Mouse (Mus musculus): Measurements from ENCODE around the gene Ttc30b.
A peak's percentile ranks its signal among the peaks of the same experiment; 100 is the strongest.
"Not testable (repeated sequence)": the region's sequence is repeated elsewhere in the genome, so short reads cannot be mapped to it uniquely, and the experiment has no call there.

Ttc30b gene

DNA sequence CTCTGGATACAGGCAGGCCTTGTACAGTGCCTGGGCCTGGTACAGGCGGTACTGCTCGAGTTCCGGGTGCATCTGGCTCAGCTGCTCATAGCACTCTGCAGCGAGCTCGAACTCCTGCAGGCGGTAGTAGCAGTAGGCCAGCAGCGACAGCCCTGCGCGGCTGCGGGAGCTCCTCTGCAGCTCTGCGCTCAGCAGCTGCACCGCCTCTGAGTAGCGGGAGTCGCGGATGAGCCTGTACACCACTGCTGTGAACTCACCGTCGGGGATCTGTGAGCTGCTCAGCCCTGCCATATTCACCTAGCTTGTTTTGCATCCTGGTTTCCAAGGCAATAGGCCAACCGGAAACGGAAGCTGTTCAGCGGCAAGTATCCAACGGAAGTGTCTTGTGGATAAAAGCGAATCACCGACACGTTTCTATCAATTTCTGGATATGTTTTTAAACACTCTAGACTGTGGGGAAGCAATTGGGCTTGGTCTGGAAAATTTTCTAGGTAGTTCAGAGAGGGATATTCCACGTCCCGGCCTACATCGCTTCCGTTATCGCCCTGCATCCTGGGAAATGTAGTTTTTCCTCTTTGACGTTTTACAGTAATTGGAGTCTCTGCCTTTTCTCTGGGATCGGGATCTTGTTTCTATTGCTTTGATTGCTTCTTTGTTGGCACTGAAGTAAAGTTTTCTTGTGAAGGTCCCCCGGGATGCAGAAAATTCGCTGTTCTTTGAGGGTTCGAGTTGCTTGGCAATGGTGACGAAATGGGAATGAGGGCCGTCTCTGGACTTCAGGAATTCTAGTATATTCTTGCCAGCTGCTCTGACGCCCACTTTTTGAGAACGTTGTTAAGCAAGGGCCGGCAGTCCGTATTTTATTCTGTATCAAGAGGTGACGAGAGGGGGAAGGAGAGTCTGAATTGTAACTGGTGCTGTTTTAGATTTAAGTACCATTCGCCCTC lies at the start of gene Ttc30b:
Gene Ttc30b (minus strand): TSS at position 469 of the 947 bp plus-strand sequence.
- DNase-seq (ENCODE audit: low read depth, low spot score): peak; percentile 81

DNA sequence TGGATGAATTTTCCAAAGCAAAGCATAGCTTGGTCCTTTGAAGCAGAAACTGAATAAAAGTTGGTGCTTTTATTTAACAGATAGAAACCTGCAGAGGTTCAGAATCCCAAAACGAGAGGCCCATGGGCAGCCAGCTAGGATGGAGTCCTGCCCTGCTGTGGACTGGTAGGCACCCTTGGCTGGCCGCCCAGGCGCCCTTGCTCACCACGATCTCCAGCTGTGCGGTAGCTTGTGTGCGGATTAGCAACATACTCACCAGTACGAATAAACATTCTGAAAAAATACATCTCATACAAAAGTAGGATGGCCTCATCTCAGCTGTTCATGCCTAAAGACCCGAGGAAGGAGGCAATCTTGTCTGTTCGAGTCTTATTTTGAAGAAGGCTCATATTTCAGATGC lies 49.4 kb upstream of the Ttc30b start:
- no peak for DNase-seq (ENCODE audit: low read depth, low spot score)

DNA sequence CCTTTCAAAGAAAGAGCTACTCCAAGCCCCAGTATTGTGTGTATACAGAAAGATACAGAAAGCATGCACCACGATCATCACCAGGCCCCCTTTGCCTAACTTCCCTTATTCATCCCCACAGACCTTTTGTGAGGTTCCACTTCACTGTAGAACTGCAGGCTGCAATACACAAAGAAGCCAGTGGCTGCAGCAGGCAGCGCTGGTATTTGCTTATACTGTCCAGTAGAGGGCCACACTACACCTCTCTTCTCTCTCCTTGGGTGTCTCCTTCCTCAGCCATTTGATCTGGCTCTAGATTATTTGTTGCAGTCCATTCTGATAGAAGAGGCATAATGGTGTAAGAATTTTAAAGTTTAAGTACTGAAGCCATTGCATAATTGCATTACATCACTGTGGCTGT lies 46.7 kb upstream of the Ttc30b start:
- DNase-seq (ENCODE audit: low read depth, low spot score): peak; percentile 68

DNA sequence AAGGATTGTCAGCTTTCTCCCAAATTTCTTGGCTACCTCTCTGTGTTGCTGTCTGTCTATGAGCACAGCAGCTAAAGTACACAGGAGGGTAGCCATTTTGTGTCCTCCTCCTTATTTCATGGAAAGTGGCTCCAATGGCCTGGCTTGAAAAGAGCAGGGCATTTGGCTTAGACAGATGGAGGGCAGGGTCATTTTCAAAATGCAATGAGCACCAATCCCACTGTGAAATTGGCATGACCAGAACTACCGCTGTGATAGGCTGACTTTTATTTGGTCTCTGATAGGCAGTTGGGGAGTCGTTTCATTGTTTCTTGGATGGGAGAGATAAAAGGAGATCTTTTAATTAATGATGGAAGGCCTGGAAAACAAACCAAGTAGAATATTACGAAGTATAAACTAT lies 45.5 kb upstream of the Ttc30b start:
- no peak for DNase-seq (ENCODE audit: low read depth, low spot score)

DNA sequence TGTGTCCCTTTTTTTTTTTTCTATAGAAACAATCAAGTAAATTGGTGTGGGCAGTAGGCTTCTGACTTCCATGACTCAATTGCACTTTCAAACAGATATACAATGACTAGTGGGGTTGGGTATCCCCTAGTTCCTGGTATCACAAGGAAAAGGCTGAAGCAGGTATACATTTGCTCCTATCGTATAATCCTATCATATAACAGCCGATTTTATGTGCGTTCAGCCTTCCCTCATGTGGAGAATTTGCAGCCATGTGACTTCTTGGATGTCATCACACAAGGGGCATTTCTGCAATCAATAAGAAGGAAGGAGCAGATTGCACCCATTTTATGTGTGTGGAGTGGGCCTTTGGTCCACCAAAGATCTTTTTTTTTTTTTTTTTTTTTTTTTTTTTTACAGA lies 44.7 kb upstream of the Ttc30b start:
- DNase-seq (ENCODE audit: low read depth, low spot score): no peak

DNA sequence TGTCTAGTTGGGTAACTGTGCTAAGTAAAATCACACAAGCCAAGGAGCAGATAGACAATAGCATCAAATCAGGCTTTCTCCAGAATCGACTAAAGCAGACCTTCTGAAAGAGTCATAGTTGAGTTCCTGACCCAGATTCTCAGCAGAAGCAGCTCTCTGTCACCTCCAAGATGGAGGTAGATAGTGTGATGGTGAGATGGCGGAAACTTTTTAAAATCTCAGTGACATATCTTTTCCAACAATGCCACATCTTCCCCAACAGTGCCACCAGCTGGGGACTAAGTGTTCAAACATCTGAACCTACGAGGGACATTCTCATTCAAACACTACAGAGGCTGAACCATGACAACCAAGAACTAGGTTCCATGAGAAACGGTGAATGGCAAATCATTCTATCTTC lies 44.2 kb upstream of the Ttc30b start:
- no peak for DNase-seq (ENCODE audit: low read depth, low spot score)

DNA sequence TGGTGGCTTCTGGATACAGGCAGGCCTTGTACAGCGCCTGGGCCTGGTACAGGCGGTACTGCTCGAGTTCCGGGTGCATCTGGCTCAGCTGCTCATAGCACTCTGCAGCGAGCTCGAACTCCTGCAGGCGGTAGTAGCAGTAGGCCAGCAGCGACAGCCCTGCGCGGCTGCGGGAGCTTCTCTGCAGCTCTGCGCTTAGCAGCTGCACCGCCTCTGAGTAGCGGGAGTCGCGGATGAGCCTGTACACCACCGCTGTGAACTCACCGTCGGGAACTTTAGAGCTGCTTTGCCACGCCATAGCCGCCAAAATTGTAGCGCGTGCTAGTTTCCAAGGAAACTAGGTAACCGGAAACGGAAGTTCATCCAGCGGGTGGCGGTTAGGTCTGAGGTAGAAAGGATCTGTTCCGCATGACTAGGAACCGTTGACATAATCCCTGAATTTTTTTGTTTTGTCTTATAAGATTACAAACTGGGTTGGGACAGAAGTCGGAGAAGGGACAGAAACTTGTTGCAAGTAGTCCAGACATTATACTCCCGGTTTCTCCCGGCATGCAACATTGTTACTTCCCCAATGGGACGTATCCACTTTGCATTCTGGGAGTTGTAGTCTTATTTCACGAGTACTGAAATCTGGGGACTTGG lies 43.2 kb upstream of the Ttc30b start, which contains the start of gene Ttc30a1:
Gene Ttc30a1 (minus strand): TSS at position 528 of the 642 bp plus-strand sequence.
- not testable (repeated sequence) for DNase-seq (ENCODE audit: low read depth, low spot score)

DNA sequence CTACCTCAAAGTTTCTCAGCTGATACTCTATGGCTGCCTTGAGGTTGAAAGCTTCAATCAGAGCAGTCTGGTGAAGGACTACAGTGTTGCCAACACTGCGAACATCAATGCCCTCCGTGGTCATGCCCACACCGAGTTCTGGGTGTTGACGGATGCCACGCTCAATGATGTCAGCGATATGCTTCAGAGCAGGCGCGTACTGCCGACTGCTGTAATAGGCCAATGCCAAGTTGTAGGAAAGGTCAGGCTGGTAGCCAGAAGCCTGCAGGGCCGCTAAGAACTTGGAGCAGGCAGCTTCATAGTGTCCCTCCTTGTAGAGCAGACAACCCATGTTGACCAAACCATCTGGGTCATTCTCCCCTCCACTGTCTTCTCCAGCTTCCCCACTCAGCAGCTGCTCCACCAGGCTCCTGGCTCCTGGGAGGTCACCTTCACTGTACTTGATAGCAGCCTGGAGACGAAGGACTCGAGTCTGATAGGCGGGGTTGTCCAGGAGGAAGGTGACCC lies 42.6 kb upstream of the Ttc30b start:
- not testable (repeated sequence) for DNase-seq (ENCODE audit: low read depth, low spot score)

DNA sequence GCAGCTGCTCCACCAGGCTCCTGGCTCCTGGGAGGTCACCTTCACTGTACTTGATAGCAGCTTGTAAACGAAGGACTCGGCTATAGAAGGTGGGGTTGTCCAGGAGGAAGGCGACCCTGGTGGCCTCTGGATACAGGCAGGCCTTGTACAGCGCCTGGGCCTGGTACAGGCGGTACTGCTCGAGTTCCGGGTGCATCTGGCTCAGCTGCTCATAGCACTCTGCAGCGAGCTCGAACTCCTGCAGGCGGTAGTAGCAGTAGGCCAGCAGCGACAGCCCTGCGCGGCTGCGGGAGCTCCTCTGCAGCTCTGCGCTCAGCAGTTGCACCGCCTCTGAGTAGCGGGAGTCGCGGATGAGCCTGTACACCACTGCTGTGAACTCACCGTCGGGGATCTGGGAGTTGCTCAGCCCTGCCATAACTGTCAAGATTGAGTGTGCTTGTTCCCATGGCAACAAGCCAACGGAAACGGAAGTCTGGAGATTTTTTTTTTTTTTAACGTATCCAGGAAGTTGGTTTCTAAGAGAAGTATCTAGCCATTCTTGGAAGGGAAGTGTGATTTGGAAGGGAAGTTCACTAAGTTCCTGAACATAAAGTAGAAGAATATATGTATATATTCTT lies 39.5 kb upstream of the Ttc30b start, which contains the start of gene Ttc30a2:
Gene Ttc30a2 (minus strand): TSS at position 419 of the 617 bp plus-strand sequence.
- DNase-seq (ENCODE audit: low read depth, low spot score): not testable (repeated sequence)

DNA sequence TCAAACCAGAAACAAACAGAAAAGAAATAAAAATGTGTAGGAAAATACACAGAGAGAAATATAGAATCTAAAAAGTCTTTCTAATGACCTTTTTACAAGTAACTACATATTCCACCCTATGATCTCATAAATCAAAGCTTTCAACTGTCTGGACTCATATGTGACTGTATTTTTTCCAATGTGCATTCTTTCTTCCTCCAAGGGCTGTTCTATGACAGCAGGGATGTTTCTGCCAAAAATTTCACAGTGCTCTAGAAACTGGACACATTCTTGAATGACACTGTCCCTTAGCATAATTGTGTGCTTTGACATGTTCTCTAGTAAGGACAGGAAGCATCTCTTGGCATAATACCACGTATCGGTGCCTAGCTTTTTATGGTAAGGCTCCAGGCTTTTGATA lies 37.7 kb upstream of the Ttc30b start:
- DNase-seq (ENCODE audit: low read depth, low spot score): not testable (repeated sequence)

DNA sequence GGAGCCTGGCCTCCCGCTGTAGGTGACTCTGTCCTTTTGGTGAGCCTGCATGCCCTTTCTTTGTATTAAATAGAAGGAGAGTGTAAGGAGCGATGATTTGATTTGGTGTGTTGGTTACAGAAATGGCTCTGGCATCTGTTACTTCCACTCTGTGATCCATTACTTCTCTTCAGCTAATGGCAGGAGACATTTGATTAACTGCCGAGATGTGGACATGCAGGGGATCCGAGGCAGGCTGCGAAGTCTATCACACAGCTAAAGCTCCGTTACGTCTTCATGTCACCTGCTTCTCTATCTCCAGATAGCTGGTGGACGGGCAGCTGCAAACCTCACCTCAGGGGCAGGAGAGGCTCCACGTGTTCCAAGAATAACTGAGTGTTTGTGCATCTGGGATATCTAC lies 35.7 kb upstream of the Ttc30b start:
- DNase-seq (ENCODE audit: low read depth, low spot score): no peak

DNA sequence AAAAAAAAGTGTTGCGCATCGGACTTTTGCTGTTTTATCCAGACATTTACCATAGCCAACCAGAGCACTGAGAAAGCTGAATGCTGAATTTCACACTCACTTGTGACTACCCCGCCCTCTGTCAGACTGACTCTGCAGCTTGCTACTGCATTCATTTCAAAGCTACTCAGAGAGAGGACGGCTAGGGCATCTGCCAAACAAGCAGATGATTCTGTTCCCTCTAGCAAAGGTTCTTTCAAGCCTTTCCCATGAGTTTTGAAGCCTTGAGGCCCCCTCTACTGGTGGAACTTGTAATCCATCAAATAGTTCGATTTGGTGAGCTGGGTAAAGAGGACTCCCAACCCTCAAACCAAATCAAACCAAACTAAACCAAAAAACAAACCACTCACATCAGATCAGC lies 26.6 kb upstream of the Ttc30b start:
- DNase-seq (ENCODE audit: low read depth, low spot score): peak; percentile 56

DNA sequence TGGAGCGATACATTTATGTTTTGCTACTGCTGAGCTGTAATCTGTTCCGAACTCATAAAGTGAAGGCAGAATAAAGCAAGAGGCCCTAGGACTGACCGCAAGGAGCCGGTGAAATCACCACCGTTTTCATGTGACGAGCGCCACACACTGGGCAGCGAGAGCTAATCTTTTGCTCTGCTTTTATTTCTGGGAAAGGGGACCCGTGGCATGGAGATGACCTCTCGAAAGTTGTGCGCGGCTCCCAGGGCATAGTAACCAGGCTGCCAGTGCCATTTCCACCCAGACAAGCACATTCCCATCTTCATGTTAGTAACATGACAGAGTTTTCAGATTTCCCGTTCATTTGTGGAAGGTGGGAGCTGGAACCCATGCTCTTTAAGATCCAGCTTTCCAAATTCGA lies 26.1 kb upstream of the Ttc30b start:
- no peak for DNase-seq (ENCODE audit: low read depth, low spot score)

DNA sequence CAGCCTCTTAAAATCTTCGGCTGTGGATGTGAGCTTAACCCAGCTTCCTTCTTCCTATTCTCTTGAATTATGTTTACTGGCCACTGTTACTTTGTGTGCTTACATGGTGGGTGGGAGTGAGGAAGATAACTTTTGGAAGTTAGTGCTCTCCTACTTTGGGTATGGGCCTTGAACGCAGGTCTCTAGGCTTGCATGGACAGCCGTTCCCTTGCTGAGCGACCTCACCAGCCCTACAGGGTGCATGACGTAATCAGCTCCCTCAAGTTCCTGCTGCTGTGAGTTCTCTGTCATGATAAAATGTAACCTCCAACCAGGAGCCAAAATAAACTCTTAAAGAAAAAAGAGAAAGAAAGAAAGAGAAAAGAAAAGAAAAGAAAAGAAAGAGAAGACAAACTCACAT lies 25.7 kb upstream of the Ttc30b start:
- no peak for DNase-seq (ENCODE audit: low read depth, low spot score)

DNA sequence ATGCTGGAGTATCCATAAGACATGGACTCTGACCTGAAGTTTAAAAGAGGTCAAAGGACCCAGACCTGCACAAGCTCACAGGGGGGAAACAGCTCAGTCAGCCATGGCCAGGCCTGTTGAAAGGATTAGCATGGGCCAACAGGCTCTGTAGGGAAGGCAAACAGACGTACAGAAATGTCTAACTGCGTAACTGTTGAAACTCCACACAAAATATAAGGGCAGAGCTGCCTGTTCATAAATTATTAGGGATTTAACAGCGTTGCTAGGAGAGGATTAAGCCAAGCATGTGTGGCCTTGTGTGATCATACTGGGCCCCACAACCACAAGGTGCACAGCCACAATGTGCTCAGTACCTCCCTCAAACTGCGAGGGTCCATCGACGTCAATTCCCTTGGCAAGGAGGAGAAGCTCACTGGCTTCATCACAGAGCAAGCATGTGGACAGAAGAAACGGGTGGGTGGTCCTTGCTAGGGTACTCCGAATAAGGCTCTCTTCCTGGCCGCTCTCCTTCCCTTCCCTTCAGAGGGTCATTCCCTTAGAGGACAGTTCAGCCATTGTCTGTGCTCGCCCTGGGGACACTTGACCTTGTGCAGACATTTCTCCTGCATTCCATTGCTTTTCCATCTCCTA lies 24.9 kb upstream of the Ttc30b start:
- DNase-seq (ENCODE audit: low read depth, low spot score): no peak

DNA sequence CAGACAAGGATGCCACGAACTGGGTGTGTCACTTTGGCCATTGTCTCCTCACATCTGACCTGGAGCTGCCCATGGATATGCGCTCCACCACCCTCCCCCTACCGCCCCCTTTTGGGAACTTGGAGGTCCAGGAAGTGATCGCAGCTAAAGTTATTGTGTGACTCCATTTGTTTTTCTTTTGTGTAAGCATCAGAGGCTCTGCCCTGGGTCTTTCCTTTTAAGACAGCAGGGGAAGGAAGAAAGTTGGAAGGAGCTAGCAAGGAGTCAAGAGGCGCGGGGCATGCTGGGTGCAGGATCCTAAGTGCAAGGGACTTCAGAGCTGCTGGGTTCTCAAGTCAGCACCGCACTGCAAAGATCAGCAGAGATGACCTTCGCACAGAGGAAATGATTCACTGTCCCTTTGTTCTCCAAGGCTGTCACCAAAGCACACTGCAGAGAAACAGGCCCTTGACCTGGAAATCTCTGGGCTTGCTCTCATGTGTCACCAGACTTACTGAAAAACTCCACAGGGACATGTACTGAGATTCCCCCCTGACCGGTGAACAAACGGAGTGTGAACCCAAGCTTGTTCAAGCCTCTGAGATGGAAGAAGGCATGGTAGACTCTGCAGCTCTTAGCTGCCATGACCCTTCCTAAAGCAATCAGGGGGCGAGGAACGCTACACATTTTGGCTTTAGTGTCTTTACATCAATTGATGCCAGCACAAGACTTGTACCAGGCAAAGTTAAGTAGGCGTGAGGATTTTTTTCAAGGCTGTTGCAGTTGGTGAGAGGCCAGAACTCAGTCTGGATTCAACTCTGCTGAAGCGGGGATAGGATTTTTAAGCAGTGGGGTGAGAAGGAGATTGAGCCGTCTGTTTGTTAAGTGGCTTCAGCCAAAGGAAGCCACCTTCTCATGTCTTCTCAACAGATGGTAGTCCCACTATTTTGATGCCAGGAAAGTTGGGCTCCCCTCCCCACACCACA lies 22.3 kb upstream of the Ttc30b start:
- no peak for DNase-seq (ENCODE audit: low read depth, low spot score)

DNA sequence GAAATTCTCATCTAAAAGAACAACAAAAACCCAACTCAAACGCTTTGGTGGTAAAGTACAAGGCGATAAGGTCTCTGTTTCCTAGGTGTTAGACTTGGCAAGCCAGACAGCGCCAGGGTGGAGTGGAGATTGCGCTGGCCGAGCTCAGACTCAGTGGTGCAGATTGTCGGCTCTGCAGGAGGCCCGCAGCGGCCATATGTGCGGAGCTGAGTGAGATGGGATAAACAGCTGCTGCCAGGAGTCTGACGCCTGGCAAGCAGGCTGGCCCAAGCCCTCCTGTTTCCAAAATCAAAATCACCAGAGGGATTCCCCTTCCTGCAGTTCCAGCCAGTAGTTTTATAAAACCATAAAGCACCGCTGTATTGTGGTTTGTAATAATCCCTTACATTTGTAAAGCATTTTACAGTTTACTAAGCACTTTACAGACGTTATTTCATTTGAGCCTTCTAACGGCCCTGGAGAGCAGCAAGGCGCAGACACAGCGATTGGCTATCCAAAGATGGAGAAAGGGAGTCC lies 21.5 kb upstream of the Ttc30b start:
- DNase-seq (ENCODE audit: low read depth, low spot score): no peak

DNA sequence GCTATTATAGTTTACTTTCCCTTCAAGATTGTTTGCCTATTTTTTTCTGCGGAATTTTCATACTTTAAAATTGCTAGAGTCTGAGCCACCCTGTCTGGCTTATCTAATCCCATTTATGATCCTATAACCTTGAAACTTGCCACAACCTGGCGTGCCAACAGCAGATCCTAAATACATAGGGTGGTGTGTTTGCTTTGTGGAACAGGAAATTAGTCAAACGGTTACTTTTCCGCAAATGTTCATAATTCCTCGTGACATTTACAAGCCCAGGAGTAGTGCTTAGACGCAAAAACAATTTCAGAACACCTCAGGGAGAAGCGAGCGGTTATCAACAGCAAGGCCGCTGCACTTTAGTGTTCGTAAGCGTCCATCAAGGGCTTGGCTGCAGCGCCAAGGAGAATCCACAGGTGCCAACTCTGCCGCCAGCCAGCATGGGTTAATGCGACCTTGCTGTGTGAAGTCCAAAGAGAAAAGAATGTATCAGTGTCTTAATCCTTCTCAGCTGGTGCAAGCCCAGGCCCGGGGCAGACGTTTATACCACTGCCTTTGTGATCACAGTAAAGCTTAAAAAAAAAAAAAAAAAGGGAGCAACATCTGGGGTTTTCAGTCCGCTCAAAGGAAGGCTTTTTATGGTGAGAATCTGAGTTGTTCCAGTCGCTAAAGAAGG lies 20.9 kb upstream of the Ttc30b start:
- no peak for DNase-seq (ENCODE audit: low read depth, low spot score)

DNA sequence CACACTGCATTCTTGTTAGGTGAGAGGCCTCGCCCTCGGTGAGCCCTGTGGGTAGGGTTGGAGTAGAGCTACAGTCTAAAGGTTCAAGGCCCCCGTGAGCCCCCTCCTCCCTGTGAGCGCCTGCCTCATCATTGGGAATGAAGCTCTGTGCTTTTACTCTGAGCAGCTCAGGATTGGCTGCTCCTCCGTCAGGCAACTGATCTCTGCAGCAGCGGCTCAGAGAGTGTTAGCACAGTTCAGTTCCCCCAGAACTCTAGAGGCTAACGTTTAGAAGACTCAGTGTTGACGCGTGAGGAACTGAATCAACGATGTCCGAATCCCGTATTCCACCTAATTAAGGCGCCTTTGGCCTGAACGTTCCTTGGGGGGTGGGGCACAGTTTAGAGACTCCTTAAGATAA lies 17.3 kb upstream of the Ttc30b start:
- DNase-seq (ENCODE audit: low read depth, low spot score): no peak

DNA sequence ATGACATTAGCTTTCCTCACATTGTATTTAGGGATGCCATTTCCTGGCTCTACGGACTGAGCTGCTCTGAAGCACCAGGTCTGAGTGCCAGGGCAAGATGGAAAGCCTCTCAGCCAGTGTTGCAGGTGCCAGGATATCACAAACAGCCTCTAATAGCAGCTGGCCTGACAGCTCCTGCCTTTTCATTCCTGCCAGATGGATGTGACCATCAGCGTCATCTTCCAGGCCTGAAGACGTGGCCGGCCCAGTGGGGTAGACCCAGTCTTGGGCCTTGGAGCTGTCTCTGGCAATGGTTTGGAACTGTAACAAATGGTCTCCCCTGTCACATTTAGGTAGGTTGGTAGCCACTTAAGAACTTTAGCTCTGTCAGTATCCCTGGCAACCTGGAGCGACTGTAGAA lies 14.9 kb upstream of the Ttc30b start:
- no peak for DNase-seq (ENCODE audit: low read depth, low spot score)

Data from A20 (cell line).